Mouse (Mus musculus): ENCODE measurements around the gene Cfd. TPM values are rescaled to one million over a fixed set of nuclear protein-coding genes. Genes with fewer than 3 reads are reported as not detected.

Gene Cfd
- polyA plus RNA-seq, 1 experiment from 2014 or later: not detected

DNA sequence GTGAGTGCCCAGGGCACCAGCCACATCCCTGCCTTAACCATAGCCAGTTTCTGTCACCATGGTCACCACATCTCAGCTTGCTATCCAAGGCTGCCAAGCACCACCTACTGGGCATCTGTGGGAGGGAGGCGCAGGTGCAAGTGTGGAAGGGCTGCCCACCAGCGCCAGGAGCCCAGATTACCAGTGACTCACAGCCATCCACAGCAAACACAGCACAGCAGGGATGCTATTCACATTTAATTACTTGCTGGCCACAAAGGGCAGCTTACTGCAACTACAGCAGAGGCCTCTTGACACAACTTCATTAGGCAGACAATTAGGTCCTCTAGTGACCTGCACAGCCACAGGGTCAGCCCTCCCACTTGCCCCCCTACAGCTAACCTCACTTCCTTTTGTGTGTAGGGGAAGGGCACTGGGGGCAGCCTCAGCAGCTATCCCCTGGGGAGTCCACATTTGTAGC, 10.3 kb downstream of the Cfd start:
- H3K27ac ChIP-seq: 0 out of 2 replicates have a peak overlapping the region, but pooled peaks have one; percentile 12
- 23% methylated on average over 2 of the region's 2 CpGs for WGBS
- H3K4me3 ChIP-seq: no peak overlapping the region
- DNase-seq (ENCODE audit: low spot score): no peak
- H3K9me3 ChIP-seq (replicated peaks): no peaks in the 10 kb centered on the region
- no peaks in the 10 kb centered on the region; the same call in 1 of the 2 replicates for H3K27me3 ChIP-seq (ENCODE audit: low read depth, poor library complexity, severe bottlenecking)
- H3K36me3 ChIP-seq: peaks cover 92% of the 10 kb centered on the region
- H3K4me1 ChIP-seq: peaks cover 28% of the 10 kb centered on the region

DNA sequence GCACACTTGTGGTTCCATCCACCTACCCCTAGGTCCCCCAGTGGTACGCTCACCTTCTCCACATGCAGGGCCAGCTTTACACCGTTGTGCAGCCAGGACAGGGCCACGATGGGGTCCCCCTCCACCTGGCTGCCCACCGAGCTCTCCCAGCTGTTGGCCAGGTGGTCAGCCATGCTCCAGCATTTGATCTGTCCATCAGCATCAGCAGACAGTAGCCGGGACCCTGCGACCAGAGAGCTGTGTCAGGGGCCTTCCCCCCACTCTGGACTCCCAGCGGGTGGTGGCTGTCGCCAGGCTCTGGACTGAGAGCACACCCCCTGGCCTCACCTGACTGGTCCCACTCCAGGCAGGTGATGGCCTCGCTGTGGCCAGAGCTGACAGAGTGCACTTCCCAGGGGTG, 16.1 kb downstream of the Cfd start:
- Histone ChIP-seq H3K4me3 (peak overlapping the region; percentile 88), H3K9me3 (replicated peaks) (no peaks in the 10 kb centered on the region), H3K27me3 (ENCODE audit: low read depth, poor library complexity, severe bottlenecking) (no peaks in the 10 kb centered on the region), H3K36me3 (peaks cover 68% of the 10 kb centered on the region), H3K4me1 (peaks cover 22% of the 10 kb centered on the region), H3K27ac (no peak overlapping the region; the same call in 1 of the 2 replicates)
- 96% methylated on average over 9 of the region's 9 CpGs for WGBS
- no peak for DNase-seq (ENCODE audit: low spot score)

DNA sequence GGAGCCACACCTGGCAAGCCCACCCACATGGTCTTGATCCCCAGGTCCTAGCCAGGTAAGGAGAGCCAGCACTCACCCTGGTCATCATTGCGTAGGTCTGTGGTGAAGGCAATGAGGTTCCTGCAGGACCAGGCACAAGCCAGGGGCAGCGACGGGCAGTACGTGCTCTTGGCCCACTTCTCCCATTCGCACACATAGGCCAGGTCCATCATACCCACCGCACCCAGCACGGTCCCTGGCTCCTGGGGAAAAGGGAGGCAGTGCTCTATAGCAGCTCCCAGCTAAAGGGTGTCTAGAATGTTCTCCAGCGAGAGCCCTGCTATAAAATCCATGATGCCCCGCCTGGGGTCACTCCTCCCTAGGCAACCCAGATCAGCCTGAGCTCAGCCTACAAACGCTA, 16.8 kb downstream of the Cfd start:
- Histone ChIP-seq H3K27ac (peak overlapping the region; percentile 36; the same call in 1 of the 2 replicates), H3K27me3 (ENCODE audit: low read depth, poor library complexity, severe bottlenecking) (no peaks in the 10 kb centered on the region)
- 93% methylated on average over 10 of the region's 10 CpGs for WGBS

DNA sequence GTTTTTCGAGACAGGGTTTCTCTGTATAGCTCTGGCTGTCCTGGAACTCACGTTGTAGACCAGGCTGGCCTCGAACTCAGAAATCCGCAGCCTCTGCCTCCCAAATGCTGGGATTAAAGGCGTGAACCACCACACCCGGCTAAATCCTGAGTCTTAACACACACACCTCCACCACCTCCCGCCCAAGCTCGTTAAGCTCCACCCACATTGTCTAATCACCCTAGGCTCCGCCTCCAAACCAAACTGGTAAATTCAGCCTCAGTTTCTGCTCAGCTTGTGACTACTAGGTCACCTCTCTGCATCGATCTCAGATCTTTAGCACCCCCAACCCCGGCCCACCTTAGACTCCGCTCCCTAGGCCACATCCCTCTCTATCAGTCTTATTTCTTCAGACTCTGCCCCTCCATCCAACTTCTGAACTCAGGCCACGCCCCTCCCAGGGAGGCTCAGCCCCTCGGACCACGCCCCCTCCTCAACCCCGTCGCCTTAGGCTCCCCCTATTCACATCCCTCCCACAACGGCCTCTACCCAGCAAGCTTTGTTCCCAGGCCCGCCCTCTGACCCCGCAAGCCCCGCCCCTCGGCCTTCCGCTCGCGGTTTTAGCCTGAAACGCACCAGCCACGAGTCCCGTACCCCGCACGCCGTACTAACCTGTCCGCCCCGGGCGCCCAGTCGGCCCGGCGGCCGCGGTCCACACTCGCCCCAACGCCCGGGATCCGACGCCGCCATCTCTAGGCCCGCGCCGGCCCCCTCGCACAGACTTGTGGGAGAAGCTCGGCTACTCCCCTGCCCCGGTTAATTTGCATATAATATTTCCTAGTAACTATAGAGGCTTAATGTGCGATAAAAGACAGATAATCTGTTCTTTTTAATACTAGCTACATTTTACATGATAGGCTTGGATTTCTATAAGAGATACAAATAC, 17.8 kb downstream of the Cfd start, which contains the start of gene Med16:
Gene Med16, minus strand, starts transcription at position 757 of the 925 bp plus-strand sequence.
- H3K4me1 ChIP-seq: peaks cover 22% of the 10 kb centered on the region
- H3K4me3 ChIP-seq: peak within 1 kb of the TSS; percentile 88
- H3K36me3 ChIP-seq: peaks cover 69% of the 10 kb centered on the region
- DNase-seq (ENCODE audit: low spot score): peak; percentile 96
- H3K27ac ChIP-seq: peak within 1 kb of the TSS; percentile 100
- H3K9me3 ChIP-seq (replicated peaks): no peaks in the 10 kb centered on the region
- H3K27me3 ChIP-seq (ENCODE audit: low read depth, poor library complexity, severe bottlenecking): no peaks in the 10 kb centered on the region
- 2% methylated on average over 52 of the region's 52 CpGs for WGBS

More for the DNA sequence above, 16.8 kb downstream of the Cfd start:
- no peak for DNase-seq (ENCODE audit: low spot score)
- peaks cover 22% of the 10 kb centered on the region for H3K4me1 ChIP-seq
- no peaks in the 10 kb centered on the region for H3K9me3 ChIP-seq (replicated peaks)
- peak overlapping the region; percentile 88 for H3K4me3 ChIP-seq
- H3K36me3 ChIP-seq: peaks cover 71% of the 10 kb centered on the region

DNA sequence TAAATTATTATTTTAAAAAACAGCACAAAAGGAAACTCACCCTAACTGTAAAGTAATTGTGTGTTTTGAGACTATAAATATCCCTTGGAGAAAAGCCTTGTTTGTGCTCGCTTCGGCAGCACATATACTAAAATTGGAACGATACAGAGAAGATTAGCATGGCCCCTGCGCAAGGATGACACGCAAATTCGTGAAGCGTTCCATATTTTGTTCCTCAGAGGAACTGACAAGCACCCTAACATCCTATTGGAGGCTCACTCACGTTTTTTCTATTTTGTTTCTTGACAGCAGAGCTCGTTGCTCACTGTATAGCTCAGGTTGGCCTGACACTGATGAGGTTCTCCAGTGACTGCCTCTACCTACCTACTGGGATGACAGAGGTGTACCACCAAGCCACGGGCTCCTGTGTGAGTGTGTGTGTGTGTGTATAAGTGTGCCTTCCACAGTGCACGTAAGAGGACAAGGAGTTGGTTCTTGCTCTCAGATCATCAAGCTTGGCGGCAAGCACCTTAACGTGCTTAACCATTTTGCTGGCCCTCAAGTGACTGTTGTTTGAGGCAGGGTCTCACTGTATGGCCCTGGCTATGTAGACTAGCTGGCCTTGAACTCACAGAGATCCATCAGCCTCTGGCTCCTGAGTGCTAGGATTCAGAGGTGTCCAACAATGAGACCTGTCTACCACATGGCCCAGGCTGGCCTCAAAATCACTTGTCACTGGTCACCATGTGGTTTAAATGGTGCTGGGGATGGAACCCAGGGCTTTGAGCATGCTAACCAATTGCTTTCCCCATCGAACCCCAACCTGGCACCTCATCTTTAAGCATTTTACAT, 18.7 kb downstream of the Cfd start:
- peak; percentile 58 for DNase-seq (ENCODE audit: low spot score)
- Histone ChIP-seq H3K36me3 (peaks cover 69% of the 10 kb centered on the region), H3K27me3 (ENCODE audit: low read depth, poor library complexity, severe bottlenecking) (no peaks in the 10 kb centered on the region), H3K27ac (peak overlapping the region; percentile 100), H3K4me3 (peak overlapping the region; percentile 88), H3K4me1 (peaks cover 27% of the 10 kb centered on the region), H3K9me3 (replicated peaks) (no peaks in the 10 kb centered on the region)
- WGBS: 25% methylated on average over 14 of the region's 14 CpGs

DNA sequence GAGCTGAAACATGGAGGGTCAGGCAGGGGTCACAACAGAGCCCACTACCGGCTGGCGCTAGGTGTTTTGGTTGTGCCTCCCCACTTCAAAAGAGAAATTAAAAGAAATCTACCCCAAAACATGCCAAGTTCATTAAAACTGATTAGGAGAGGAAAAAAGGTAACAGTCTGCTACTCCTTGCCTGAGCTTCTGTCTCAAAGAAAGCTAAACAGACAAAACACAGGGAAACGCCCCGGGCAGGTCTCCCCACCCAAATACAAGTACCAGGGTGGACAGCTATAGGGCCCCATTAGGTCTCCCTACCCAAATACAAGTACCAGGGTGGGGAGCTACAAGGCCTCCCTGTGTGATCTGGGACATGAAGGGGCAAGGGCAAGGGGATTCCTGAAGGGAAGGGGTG, 19.9 kb downstream of the Cfd start, which contains the start of gene Gm26602:
Gene Gm26602, plus strand, starts transcription at position 301 of the 400 bp plus-strand sequence.
- 92% methylated on average over 4 of the region's 4 CpGs for WGBS
- Histone ChIP-seq H3K4me3 (no peak within 1 kb of the TSS), H3K4me1 (peaks cover 40% of the 10 kb centered on the region), H3K27me3 (ENCODE audit: low read depth, poor library complexity, severe bottlenecking) (no peaks in the 10 kb centered on the region), H3K27ac (no peak within 1 kb of the TSS), H3K36me3 (peaks cover 57% of the 10 kb centered on the region), H3K9me3 (replicated peaks) (no peaks in the 10 kb centered on the region)
- no peak for DNase-seq (ENCODE audit: low spot score)

DNA sequence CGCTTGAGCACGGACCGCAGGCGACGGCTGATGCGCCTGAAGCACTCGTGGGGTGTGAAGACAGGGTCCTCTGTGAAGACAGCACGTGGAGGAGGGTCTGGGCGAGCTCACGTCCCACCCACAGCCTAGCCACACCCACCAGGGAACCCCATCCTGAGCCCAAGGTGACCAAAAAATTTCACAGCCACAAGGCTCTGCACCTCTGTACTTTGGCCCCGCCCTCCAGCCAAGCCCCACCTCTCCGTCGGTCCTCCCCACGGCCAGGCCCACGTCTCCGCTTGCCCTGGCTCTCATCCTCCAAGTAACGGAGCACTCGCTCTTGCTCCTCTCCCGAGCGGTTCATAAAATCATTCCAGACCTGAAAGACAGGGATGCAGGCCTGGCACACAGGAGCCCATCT, 21.8 kb downstream of the Cfd start:
- 57% methylated on average over 20 of the region's 20 CpGs for WGBS

DNA sequence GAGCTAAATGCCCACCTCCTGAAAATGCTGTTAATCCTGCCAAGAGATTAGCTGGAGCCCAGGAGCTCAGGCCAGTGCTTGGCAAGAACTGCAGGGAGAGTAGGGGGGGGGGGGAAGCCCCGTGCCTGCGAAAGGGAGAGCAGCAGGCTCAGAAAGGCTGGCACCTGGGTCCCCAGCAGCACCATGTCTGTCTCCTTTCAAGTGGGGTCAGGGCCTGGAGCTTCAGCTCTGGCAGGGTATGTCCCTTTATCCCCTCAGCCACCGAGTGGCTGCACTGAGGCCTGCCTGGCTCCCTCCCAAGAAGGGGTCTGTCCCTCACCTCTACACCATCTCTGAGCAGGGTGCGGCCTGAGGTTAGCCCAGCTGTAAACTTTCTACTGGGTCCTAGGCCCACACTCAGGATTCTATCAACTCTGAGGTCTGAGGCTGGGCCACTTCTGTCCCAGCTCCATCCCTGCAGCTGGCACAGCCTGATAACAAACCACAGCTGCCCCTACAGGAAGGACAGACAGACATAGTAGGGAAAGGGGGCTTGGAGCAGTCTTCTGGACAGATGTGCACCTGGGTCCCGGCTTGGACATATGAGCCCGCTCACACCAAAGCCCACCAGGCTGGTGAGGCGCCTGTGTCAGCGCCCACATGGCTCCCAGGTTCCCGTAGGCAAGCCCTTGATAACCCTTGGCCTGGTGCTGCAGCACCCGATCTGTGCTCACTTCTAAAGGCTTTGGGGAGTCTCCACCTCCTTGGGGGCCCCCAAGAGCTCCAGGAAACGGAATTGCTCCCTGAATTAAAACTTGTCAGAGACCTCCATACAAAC, 23.7 kb downstream of the Cfd start:
- H3K4me1 ChIP-seq: peaks cover 53% of the 10 kb centered on the region

More for the DNA sequence above, 21.8 kb downstream of the Cfd start:
- no peaks in the 10 kb centered on the region for H3K9me3 ChIP-seq (replicated peaks)
- H3K4me3 ChIP-seq: no peak overlapping the region
- peaks cover 47% of the 10 kb centered on the region for H3K4me1 ChIP-seq
- H3K36me3 ChIP-seq: peaks cover 39% of the 10 kb centered on the region
- H3K27me3 ChIP-seq (ENCODE audit: low read depth, poor library complexity, severe bottlenecking): peaks cover 4% of the 10 kb centered on the region
- no peak overlapping the region for H3K27ac ChIP-seq
- DNase-seq (ENCODE audit: low spot score): no peak

DNA sequence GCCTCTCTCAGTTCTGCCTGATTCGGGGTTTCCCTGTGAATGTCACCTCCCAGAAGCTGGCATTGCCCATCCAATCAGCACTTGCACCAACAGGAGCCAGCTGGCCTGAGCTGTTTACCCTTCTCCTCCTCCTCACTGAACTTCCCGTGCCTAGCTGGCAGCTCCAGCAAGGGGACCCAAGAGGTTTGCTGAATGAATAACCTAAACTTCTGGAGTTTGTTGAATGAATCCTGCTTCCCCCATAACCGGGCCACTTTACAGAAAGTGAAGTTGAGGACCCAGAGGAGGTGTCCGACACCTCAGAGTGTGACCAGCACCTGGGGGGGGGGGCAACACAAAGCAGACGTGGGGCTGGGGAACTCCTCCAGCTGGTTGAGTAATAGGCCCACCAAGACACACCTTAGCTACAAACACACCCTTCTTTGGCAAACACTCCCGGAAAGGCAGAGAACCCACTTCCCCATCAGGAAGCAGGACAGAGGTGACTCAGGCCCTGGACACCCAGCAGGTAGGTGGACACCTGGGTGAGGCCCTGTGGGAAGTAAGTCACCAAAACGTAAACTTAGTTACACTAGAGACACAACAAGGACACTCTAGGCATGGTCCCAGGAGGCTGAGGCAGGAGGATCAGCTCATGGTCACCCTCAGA, 24.4 kb downstream of the Cfd start:
- Histone ChIP-seq H3K27ac (no peak overlapping the region), H3K9me3 (replicated peaks) (no peaks in the 10 kb centered on the region), H3K27me3 (ENCODE audit: low read depth, poor library complexity, severe bottlenecking) (peaks cover 30% of the 10 kb centered on the region), H3K4me3 (peak overlapping the region; percentile 82; the same call in 1 of the 2 replicates), H3K36me3 (peaks cover 39% of the 10 kb centered on the region), H3K4me1 (peaks cover 57% of the 10 kb centered on the region)
- no peak for DNase-seq (ENCODE audit: low spot score)
- WGBS: 72% methylated on average over 7 of the region's 7 CpGs

More for the DNA sequence above, 23.7 kb downstream of the Cfd start:
- Histone ChIP-seq H3K4me3 (peak overlapping the region; percentile 82; the same call in 1 of the 2 replicates), H3K9me3 (replicated peaks) (no peaks in the 10 kb centered on the region), H3K27me3 (ENCODE audit: low read depth, poor library complexity, severe bottlenecking) (peaks cover 23% of the 10 kb centered on the region), H3K27ac (no peak overlapping the region; the same call in 1 of the 2 replicates), H3K36me3 (peaks cover 39% of the 10 kb centered on the region)
- no peak for DNase-seq (ENCODE audit: low spot score)
- WGBS: 77% methylated on average over 11 of the region's 11 CpGs

DNA sequence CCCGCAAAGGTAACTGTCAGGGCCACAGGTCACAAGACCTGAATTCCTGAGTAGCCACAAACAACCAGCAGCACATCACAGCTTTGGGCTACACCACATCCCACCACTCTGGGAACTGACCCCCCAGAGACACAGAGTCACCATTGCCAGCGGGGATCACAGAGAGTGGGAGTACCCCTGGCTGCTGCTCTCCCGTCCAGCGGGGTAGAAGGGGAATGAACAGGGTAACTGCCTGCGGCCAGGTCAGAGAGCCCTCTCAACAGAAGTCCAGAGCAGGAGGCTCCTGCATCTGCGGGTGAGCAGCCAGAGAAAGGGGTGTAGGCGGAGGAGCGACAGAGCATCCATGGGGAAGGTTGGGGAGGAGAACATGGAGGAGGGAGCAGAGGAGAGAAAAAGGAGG, 25.4 kb downstream of the Cfd start:
- Histone ChIP-seq H3K27ac (peak overlapping the region; percentile 93), H3K27me3 (ENCODE audit: low read depth, poor library complexity, severe bottlenecking) (peaks cover 40% of the 10 kb centered on the region), H3K4me1 (peaks cover 67% of the 10 kb centered on the region), H3K36me3 (peaks cover 31% of the 10 kb centered on the region), H3K9me3 (replicated peaks) (no peaks in the 10 kb centered on the region), H3K4me3 (peak overlapping the region; percentile 82)
- DNase-seq (ENCODE audit: low spot score): no peak
- 11% methylated on average over 8 of the region's 8 CpGs for WGBS

DNA sequence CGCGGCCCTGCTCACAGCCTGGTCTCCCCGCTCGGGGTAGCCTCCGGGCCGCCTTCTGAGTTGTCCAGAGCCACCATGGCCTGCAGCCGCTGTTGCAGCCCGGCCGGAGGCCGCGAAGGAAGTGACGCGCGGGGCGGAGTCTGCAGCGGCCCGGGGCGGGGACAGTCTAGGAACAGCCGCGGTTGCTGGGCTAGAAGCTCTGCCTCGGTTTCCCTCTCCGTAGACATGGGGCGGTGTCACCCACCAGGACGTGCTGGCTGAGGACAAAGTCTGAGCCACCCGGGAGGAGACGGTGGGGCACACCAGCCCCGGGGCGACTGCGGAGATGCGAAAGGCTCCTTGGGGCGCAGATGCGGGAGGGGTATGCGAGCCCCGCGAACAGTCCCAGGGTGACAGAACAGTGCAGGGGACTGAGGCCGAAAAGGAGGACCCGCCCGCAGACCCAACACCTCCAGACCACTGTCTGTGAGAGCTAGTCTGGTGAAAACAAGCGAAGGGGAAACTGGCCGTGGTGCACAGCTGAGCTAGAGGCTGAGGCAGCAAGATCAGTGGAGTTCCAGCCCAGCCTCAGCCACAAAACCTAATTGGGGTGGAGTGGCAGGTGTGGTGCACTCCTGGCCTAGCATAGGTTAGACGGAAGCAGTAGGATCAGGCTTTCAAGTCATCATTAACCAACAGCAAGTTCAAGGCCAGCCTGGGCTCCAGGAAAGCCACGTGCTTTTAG, 26.3 kb downstream of the Cfd start, which contains the start of gene Kiss1r:
Gene Kiss1r, plus strand, starts transcription at position 164 of the 724 bp plus-strand sequence.
- no peaks in the 10 kb centered on the region for H3K9me3 ChIP-seq (replicated peaks)
- H3K27me3 ChIP-seq (ENCODE audit: low read depth, poor library complexity, severe bottlenecking): peaks cover 49% of the 10 kb centered on the region
- WGBS: 3% methylated on average over 42 of the region's 42 CpGs
- peak within 1 kb of the TSS; percentile 82 for H3K4me3 ChIP-seq
- DNase-seq (ENCODE audit: low spot score): peak; percentile 93
- H3K27ac ChIP-seq: peak within 1 kb of the TSS; percentile 93
- H3K4me1 ChIP-seq: peaks cover 75% of the 10 kb centered on the region
- peaks cover 22% of the 10 kb centered on the region for H3K36me3 ChIP-seq
